Comparison of ENCODE assay signal across 16 mouse cellular contexts in the genomic region with DNA sequence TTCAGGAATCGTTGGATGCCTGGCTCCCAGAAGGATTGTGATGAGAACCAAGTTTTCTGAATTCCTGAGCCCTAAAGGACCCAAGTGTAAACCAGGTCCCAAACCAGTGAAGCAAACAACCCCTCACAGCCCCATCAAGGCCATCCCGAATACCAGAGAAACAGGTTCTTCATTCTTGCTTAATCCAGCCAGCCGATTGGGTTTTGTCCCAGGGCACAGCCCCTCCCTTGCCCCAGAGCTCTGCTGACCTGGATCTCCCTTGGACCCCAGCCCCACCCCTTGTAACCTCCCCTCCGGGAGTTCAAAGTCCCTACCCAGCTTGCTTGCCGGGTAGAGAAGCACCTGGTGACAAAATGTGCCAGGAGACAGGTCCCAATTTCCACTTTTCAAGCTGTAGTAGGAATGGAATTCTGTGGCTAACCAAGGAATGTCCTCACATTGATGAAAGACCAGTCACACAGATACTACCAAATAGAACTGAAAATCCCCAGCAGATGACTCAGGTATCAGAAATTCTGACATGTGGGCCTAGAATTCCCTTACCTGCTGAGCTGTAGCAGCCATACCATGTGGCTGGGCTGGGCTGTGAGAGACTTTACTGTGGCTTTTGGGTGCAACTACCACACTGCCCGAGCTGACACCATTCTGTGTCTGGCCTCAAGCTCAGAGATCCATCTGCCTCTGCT. TPM values are rescaled to one million over a fixed set of nuclear protein-coding genes. Genes with fewer than 3 reads are reported as not detected.
A peak's percentile ranks its signal among the peaks of the same experiment; 100 is the strongest.
DNase-seq lines count a peak whose midpoint lies in the region; ATAC-seq and TF ChIP-seq lines count a peak whose summit lies in the region.
"Had no signal": no experiment of that assay in that cellular context is flagged by ENCODE, and none has a peak within 500 bp of the region (broad histone marks: within the 10 kb centered on the region; RNA-seq: fewer than 3 reads in every experiment).

No protein-coding gene starts in this region.

- TF ChIP-seq CTCF in lung, embryonic 14.5 days (IDR thresholded peaks at IDR 0.05; ENCODE audit: low read depth) = no peak

- peak overlapping the region; percentile 34; the same call in 1 of the 2 replicates for H3K27ac ChIP-seq in lung, embryonic 14.5 days (ENCODE audit: low read depth)
- peak overlapping the region; percentile 88 for H3K27ac ChIP-seq in stomach, embryonic 16.5 days (ENCODE audit: low read length)
- H3K27ac ChIP-seq: forebrain, embryonic 12.5 days; layer of hippocampus, adult 2 months; limb, embryonic 13.5 days; midbrain, embryonic 12.5 days had no signal

- no peak overlapping the region for H3K4me2 ChIP-seq in lung, embryonic 14.5 days
- H3K4me2 ChIP-seq in stomach, embryonic 16.5 days (ENCODE audit: low read depth, low read length) = 0 out of 2 replicates have a peak overlapping the region, but pooled peaks have one; percentile 8
- H3K4me2 ChIP-seq: forebrain, embryonic 12.5 days; limb, embryonic 13.5 days; midbrain, embryonic 12.5 days had no signal

- ATAC-seq in lung, embryonic 14.5 days (ENCODE audit: insufficient read depth) = peak; percentile 57; the same call in 1 of the 2 replicates
- ATAC-seq in stomach, embryonic 16.5 days (ENCODE audit: insufficient read depth, low FRiP score) = peak; percentile 70

- no peaks in the 10 kb centered on the region for H3K4me1 ChIP-seq in lung, embryonic 14.5 days (ENCODE audit: insufficient read depth)
- H3K4me1 ChIP-seq in stomach, embryonic 16.5 days (ENCODE audit: control insufficient read depth, insufficient read depth, low read length) = no peaks in the 10 kb centered on the region
- H3K4me1 ChIP-seq: midbrain, embryonic 12.5 days had no signal

- H3K36me3 ChIP-seq in lung, embryonic 14.5 days (ENCODE audit: insufficient read depth) = no peaks in the 10 kb centered on the region
- H3K36me3 ChIP-seq in stomach, embryonic 16.5 days (ENCODE audit: control insufficient read depth, insufficient read depth, low read length) = no peaks in the 10 kb centered on the region
- H3K36me3 ChIP-seq: forebrain, embryonic 12.5 days; limb, embryonic 13.5 days; midbrain, embryonic 12.5 days had no signal

- no peak overlapping the region for H3K4me3 ChIP-seq in lung, embryonic 14.5 days (ENCODE audit: low read depth, low read length)
- no peak overlapping the region for H3K4me3 ChIP-seq in stomach, embryonic 16.5 days (replicated peaks; ENCODE audit: low read length)
- H3K4me3 ChIP-seq: forebrain, embryonic 12.5 days; layer of hippocampus, adult 2 months; limb, embryonic 13.5 days; midbrain, embryonic 12.5 days had no signal

- no peak overlapping the region for H3K9ac ChIP-seq in lung, embryonic 14.5 days
- H3K9ac ChIP-seq in stomach, embryonic 16.5 days (ENCODE audit: low read length) = no peak overlapping the region
- H3K9ac ChIP-seq: forebrain, embryonic 12.5 days; limb, embryonic 13.5 days; midbrain, embryonic 12.5 days had no signal

- no peak for DNase-seq in lung, embryonic 14.5 days
- DNase-seq in lung, postnatal 4 days = no peak
- DNase-seq in fibroblast of lung, adult 2 months (ENCODE audit: low read depth) = peak; percentile 47
- DNase-seq in kidney, postnatal 10 days = peak; percentile 54
- no peak for DNase-seq in right cerebral cortex, postnatal 36 days (ENCODE audit: low spot score in 2 of 2)
- DNase-seq in c-Kit-positive CD71-positive TER-119-positive erythroid progenitor cells, embryonic 14.5 days (ENCODE audit: low spot score) = no peak
- DNase-seq in gastrocnemius, postnatal 10 days = no peak
- DNase-seq: cerebellum, adult 9-11 months; heart, postnatal 14 days; thymus, postnatal 36 days had no signal

- WGBS in lung, embryonic 14.5 days = 31% methylated on average over 6 of the region's 6 CpGs
- WGBS in stomach, embryonic 16.5 days = 25% methylated on average over 6 of the region's 6 CpGs

- H3K27me3 ChIP-seq in lung, embryonic 14.5 days (ENCODE audit: insufficient read depth, low read length) = no peaks in the 10 kb centered on the region
- no peaks in the 10 kb centered on the region for H3K27me3 ChIP-seq in stomach, embryonic 16.5 days (ENCODE audit: control insufficient read depth, insufficient read depth, low read length)
- H3K27me3 ChIP-seq: forebrain, embryonic 12.5 days; limb, embryonic 13.5 days; midbrain, embryonic 12.5 days had no signal

- H3K9me3 ChIP-seq in lung, embryonic 14.5 days (ENCODE audit: low read depth, low read length) = no peaks in the 10 kb centered on the region
- H3K9me3 ChIP-seq in stomach, embryonic 16.5 days (replicated peaks; ENCODE audit: control insufficient read depth, low read length) = no peaks in the 10 kb centered on the region
- H3K9me3 ChIP-seq: forebrain, embryonic 12.5 days; limb, embryonic 13.5 days; midbrain, embryonic 12.5 days had no signal

RNA-seq across cellular contexts. Expression of gene Pttg1ip, which starts 11.4 kb away (rescaled TPM):
- polyA plus RNA-seq in lung, embryonic 14.5 days (2014; fragmentation: Nextera tagmentation; extraction: Ambion mirVana) = 109 and 112 TPM in 2 replicates
- polyA plus RNA-seq in stomach, embryonic 16.5 days (2015; fragmentation: Nextera tagmentation; extraction: Ambion mirVana) = 210 and 244 TPM in 2 replicates
- 10 to 100 TPM; 70.2 to 71.3 TPM for total RNA-seq in gastrocnemius, postnatal 10 days (2021)

RNA-seq across cellular contexts. Expression of gene Sumo3, which starts 35.8 kb away (rescaled TPM):
- polyA plus RNA-seq in lung, embryonic 14.5 days (2014; fragmentation: Nextera tagmentation; extraction: Ambion mirVana) = 329 and 337 TPM in 2 replicates
- polyA plus RNA-seq in stomach, embryonic 16.5 days (2015; fragmentation: Nextera tagmentation; extraction: Ambion mirVana) = 324 and 327 TPM in 2 replicates
- 10 to 100 TPM; 64.5 to 65.3 TPM for total RNA-seq in gastrocnemius, postnatal 10 days (2021)

RNA-seq across cellular contexts. Expression of gene Gm49325, which starts 35.9 kb away (rescaled TPM):
- 3.0 and 3.5 TPM in 2 replicates for polyA plus RNA-seq in lung, embryonic 14.5 days (2014; fragmentation: Nextera tagmentation; extraction: Ambion mirVana)
- 4.4 and 10.1 TPM in 2 replicates for polyA plus RNA-seq in stomach, embryonic 16.5 days (2015; fragmentation: Nextera tagmentation; extraction: Ambion mirVana)
- 10 to 100 TPM in 1 of 2 experiments, 1 to 10 TPM in 1; 10.0 to 11.4 TPM for total RNA-seq in gastrocnemius, postnatal 10 days (2021)
- polyA plus RNA-seq: gonadal fat pad, adult 2 months had no signal

RNA-seq across cellular contexts. Expression of gene Itgb2, which starts 40.1 kb away (rescaled TPM):
- 2.0 and 3.0 TPM in 2 replicates for polyA plus RNA-seq in lung, embryonic 14.5 days (2014; fragmentation: Nextera tagmentation; extraction: Ambion mirVana)
- 6.7 and 8.3 TPM in 2 replicates for polyA plus RNA-seq in stomach, embryonic 16.5 days (2015; fragmentation: Nextera tagmentation; extraction: Ambion mirVana)
- total RNA-seq in gastrocnemius, postnatal 10 days (2021) = 1 to 10 TPM; 2.1 to 4.5 TPM

RNA-seq across cellular contexts. Expression of gene Ube2g2, which starts 52.0 kb away (rescaled TPM):
- 47.9 and 50.9 TPM in 2 replicates for polyA plus RNA-seq in lung, embryonic 14.5 days (2014; fragmentation: Nextera tagmentation; extraction: Ambion mirVana)
- polyA plus RNA-seq in stomach, embryonic 16.5 days (2015; fragmentation: Nextera tagmentation; extraction: Ambion mirVana) = 78.0 and 82.4 TPM in 2 replicates
- 10 to 100 TPM; 81.3 to 85.4 TPM for total RNA-seq in gastrocnemius, postnatal 10 days (2021)

Comparison
In these comparisons a context has a peak if more than half of its experiments do, and no peak if none do; other contexts are left out.
1. DNase-seq: peak in fibroblast of lung, adult 2 months (single experiment) and kidney, postnatal 10 days (single experiment); none in lung, embryonic 14.5 days (single experiment), lung, postnatal 4 days (0 of 2), right cerebral cortex, postnatal 36 days (0 of 2), c-Kit-positive CD71-positive TER-119-positive erythroid progenitor cells, embryonic 14.5 days (single experiment) and gastrocnemius, postnatal 10 days (single experiment).